Mouse (Mus musculus) layer of hippocampus, postnatal 36 days (tissue): ENCODE data around the gene Prkn. TPM values are rescaled to one million over a fixed set of nuclear protein-coding genes. Genes with fewer than 3 reads are reported as not detected.
A peak's percentile ranks its signal among the peaks of the same experiment; 100 is the strongest.

Experiments
- DNase-seq, 2 experiments: peaks; one replicate each; pipeline ENCODE4 v3.0.0; 2022
- total RNA-seq, 2 experiments: library from RNA; stranded (reverse); gene quantifications; 2 replicates each; pipeline ENCODE4 v1.2.3; 2021

Gene Prkn
- 10 to 100 TPM; 17.3 to 17.9 TPM for total RNA-seq

GRCm38 (mm10) chr17:10840148-10840707 lies at the start of gene Prkn, which contains the start of gene Pacrg:
TSS of gene Prkn (plus strand) at chr17:10840384.
TSS of gene Pacrg (minus strand) at chr17:10840311.
- peak; percentile 98 for DNase-seq

GRCm38 (mm10) chr17:10791661-10792060 lies 48.5 kb upstream of the Prkn start:
- no peak for DNase-seq

GRCm38 (mm10) chr17:10806692-10807091 lies 33.5 kb upstream of the Prkn start:
- no peak for DNase-seq

GRCm38 (mm10) chr17:10807261-10807998 lies 32.8 kb upstream of the Prkn start:
- no peak for DNase-seq

- DNase-seq, result no peak
Observed at GRCm38 (mm10) chr17:10808571-10808970, 31.6 kb upstream of the Prkn start.

GRCm38 (mm10) chr17:10818971-10819370 lies 21.2 kb upstream of the Prkn start:
- DNase-seq, result no peak

GRCm38 (mm10) chr17:10840731-10841201 lies 582 bp downstream of the Prkn start:
- DNase-seq, result peak; percentile 20 to 43

- peak; percentile 9 to 22 for DNase-seq
Observed at GRCm38 (mm10) chr17:10854207-10854606, 14.0 kb downstream of the Prkn start.

- no peak for DNase-seq
Observed at GRCm38 (mm10) chr17:10874208-10875187, 34.3 kb downstream of the Prkn start.

- DNase-seq, result no peak
Observed at GRCm38 (mm10) chr17:10878986-10879385, 38.8 kb downstream of the Prkn start.

GRCm38 (mm10) chr17:10882260-10882659 lies 42.1 kb downstream of the Prkn start:
- DNase-seq, result no peak

GRCm38 (mm10) chr17:10887924-10888323 lies 47.7 kb downstream of the Prkn start:
- DNase-seq, result no peak

GRCm38 (mm10) chr17:10901686-10902228 lies 61.6 kb downstream of the Prkn start:
- DNase-seq, result no peak

GRCm38 (mm10) chr17:10936698-10937097 lies 96.5 kb downstream of the Prkn start:
- no peak for DNase-seq

- no peak for DNase-seq
Observed at GRCm38 (mm10) chr17:10937844-10938243, 97.7 kb downstream of the Prkn start.

- DNase-seq, result no peak
Observed at GRCm38 (mm10) chr17:10938755-10939154, 98.6 kb downstream of the Prkn start.

GRCm38 (mm10) chr17:10946552-10946951 lies 106.4 kb downstream of the Prkn start:
- no peak for DNase-seq

- no peak for DNase-seq
Observed at GRCm38 (mm10) chr17:10947614-10948013, 107.4 kb downstream of the Prkn start.

- no peak for DNase-seq
Observed at GRCm38 (mm10) chr17:10959066-10959864, 119.1 kb downstream of the Prkn start.

GRCm38 (mm10) chr17:10962151-10962550 lies 122.0 kb downstream of the Prkn start:
- DNase-seq, result no peak

- no peak for DNase-seq
Observed at GRCm38 (mm10) chr17:10982136-10982535, 142.0 kb downstream of the Prkn start.

- no peak for DNase-seq
Observed at GRCm38 (mm10) chr17:10987040-10987439, 146.9 kb downstream of the Prkn start.
